Mouse (Mus musculus): Measurements from ENCODE around the gene Cyp4f37. TPM values are rescaled to one million over a fixed set of nuclear protein-coding genes. Genes with fewer than 3 reads are reported as not detected.
A peak's percentile ranks its signal among the peaks of the same experiment; 100 is the strongest.
"Not testable (repeated sequence)": the region's sequence is repeated elsewhere in the genome, so short reads cannot be mapped to it uniquely, and the experiment has no call there.

Gene Cyp4f37
- polyA plus RNA-seq, 1 experiment from 2014 or later = not detected

DNA sequence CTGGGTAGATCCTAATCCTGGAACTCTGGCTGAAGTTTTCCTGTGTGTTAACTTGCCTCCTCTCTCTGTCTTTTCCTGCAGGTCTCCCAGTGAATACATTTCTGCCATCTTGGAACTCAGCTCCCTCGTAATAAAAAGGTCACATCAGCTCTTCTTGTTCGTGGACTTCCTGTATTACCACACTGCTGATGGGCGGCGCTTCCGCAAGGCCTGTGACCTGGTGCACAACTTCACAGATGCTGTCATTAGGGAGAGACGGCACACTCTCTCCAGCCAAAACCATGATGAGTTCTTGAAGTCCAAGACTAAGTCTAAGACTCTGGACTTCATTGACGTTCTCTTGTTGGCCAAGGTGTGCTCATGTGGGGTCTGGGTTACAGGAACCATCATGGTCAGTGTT lies 8.6 kb downstream of the Cyp4f37 start:
- H3K4me2 ChIP-seq (ENCODE audit: low read length); H3K9me3 ChIP-seq (replicated peaks; ENCODE audit: control insufficient read depth, low read length); H3K4me3 ChIP-seq (ENCODE audit: low read depth, low read length); H3K27me3 ChIP-seq (replicated peaks; ENCODE audit: control insufficient read depth, insufficient read depth, low read length); DNase-seq (ENCODE audit: low spot score); H3K9ac ChIP-seq (ENCODE audit: low read length); H3K36me3 ChIP-seq (ENCODE audit: control insufficient read depth, insufficient read depth, low read length); H3K4me1 ChIP-seq (ENCODE audit: control insufficient read depth, insufficient read depth, low read length); ATAC-seq; H3K27ac ChIP-seq (ENCODE audit: low read depth, low read length): not testable (repeated sequence)
- WGBS = 90% methylated on average over 6 of the region's 7 CpGs

DNA sequence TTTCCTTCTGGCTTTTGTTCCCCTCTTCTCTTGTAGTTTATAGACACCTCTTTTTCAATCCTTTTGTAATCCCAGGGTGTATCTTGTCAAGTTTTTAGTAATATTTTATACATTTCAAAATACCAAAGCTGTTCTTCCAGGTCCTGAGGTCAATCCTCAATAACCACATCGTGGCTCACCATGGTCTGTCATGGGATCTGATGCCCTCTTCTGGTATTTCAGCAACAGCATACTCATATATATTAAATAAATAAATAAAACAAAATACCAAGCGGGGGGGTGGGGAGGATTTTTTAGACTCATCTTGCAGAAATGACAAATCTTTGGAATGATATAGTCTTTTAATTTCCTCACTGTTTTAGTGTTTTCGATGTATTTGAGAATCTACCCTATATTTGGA lies 10.8 kb downstream of the Cyp4f37 start:
- ATAC-seq (no peak), DNase-seq (ENCODE audit: low spot score) (no peak)
- Histone ChIP-seq H3K27ac (ENCODE audit: low read depth, low read length) (no peak overlapping the region), H3K4me3 (ENCODE audit: low read depth, low read length) (no peak overlapping the region), H3K9me3 (replicated peaks; ENCODE audit: control insufficient read depth, low read length) (no peaks in the 10 kb centered on the region), H3K27me3 (replicated peaks; ENCODE audit: control insufficient read depth, insufficient read depth, low read length) (no peaks in the 10 kb centered on the region), H3K4me2 (ENCODE audit: low read length) (no peak overlapping the region), H3K36me3 (ENCODE audit: control insufficient read depth, insufficient read depth, low read length) (no peaks in the 10 kb centered on the region), H3K9ac (ENCODE audit: low read length) (no peak overlapping the region), H3K4me1 (ENCODE audit: control insufficient read depth, insufficient read depth, low read length) (no peaks in the 10 kb centered on the region; the same call in 1 of the 2 replicates)
- WGBS = 79% methylated on average over 3 of the region's 3 CpGs

DNA sequence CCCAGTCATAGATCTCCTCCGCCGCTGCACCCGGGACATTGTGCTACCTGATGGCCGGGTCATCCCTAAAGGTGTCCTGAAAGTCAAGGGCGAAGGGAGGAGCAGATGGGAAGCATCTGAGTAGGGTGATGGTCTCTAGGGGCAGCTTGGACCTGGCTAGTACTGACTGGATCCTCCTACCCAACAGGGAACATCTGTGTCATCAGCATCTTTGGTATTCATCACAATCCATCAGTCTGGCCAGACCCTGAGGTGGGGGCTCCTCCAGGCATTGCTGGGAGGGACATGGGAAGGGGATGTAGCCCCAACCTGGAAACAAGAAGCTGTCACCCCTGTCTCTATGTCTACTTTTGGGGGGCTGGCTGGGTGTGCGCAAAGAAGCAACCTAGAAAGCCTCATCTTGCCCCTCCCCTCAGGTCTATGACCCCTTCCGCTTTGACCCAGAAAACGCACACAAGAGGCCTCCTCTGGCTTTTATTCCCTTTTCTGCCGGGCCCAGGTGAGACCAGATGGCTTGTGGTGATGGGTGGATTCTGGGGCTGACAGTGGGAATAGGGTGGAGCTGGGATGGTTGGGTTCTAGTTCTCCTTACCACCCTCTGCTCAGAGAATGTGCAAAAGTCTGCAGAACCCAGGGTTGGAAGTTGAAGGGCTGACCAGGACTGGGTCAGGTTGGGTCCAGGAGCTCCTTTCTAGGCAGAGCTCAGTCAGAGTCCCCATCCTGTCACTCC lies 13.3 kb downstream of the Cyp4f37 start:
- 86% methylated on average over 9 of the region's 9 CpGs for WGBS
- peak overlapping the region; percentile 65 for H3K9ac ChIP-seq (ENCODE audit: low read length)
- peak overlapping the region; percentile 35 for H3K4me3 ChIP-seq (ENCODE audit: low read depth, low read length)
- not testable (repeated sequence) for H3K27me3 ChIP-seq (replicated peaks; ENCODE audit: control insufficient read depth, insufficient read depth, low read length); H3K36me3 ChIP-seq (ENCODE audit: control insufficient read depth, insufficient read depth, low read length); DNase-seq (ENCODE audit: low spot score); H3K4me1 ChIP-seq (ENCODE audit: control insufficient read depth, insufficient read depth, low read length); H3K27ac ChIP-seq (ENCODE audit: low read depth, low read length); H3K9me3 ChIP-seq (replicated peaks; ENCODE audit: control insufficient read depth, low read length)
- peak overlapping the region; percentile 62 for H3K4me2 ChIP-seq (ENCODE audit: low read length)
- 0 out of 2 replicates have a peak, but pooled peaks have one; percentile 18 for ATAC-seq

DNA sequence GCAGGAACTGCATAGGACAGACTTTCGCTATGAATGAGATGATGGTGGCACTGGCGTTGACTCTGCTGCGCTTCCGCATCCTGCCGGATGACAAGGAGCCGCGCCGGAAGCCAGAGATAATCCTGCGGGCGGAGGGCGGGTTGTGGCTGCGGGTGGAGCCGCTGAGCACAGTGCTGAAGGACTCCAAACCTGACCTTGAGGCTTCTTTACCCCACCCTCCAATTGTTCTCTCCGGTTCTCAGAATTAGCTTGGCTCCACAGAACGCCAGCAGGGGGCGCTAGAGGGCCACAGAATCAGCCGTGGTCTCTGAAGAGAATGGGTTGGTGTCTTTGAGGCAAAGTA lies 13.8 kb downstream of the Cyp4f37 start:
- Histone ChIP-seq H3K4me1 (ENCODE audit: control insufficient read depth, insufficient read depth, low read length) (no peaks in the 10 kb centered on the region; the same call in 1 of the 2 replicates), H3K9ac (ENCODE audit: low read length) (peak overlapping the region; percentile 65), H3K4me3 (ENCODE audit: low read depth, low read length) (peak overlapping the region; percentile 35), H3K27ac (ENCODE audit: low read depth, low read length) (no peak overlapping the region), H3K9me3 (replicated peaks; ENCODE audit: control insufficient read depth, low read length) (no peaks in the 10 kb centered on the region), H3K27me3 (replicated peaks; ENCODE audit: control insufficient read depth, insufficient read depth, low read length) (no peaks in the 10 kb centered on the region), H3K36me3 (ENCODE audit: control insufficient read depth, insufficient read depth, low read length) (no peaks in the 10 kb centered on the region), H3K4me2 (ENCODE audit: low read length) (peak overlapping the region; percentile 62)
- ATAC-seq = peak; percentile 83
- WGBS = 2% methylated on average over 17 of the region's 17 CpGs
- DNase-seq (ENCODE audit: low spot score) = peak; percentile 89

DNA sequence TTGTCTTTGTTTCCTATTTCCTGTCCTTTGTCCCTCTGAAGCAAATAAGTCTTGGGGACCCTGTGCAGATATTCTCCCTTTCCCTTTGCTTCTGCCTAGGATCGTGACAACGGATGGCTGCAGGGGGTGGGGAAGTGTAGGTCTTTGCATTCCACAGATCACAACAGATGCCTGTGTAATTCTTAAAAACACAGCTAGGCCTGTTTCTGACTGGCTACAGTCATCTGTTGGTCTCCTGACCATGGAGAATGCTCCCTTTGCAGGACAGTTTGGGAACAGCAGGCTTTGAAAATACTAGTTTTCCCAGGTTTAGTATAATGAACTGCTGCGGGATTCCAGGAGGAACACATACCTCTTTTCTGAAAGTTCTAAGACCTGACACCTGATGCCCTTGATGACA lies 15.2 kb downstream of the Cyp4f37 start:
- Histone ChIP-seq H3K36me3 (ENCODE audit: control insufficient read depth, insufficient read depth, low read length) (no peaks in the 10 kb centered on the region), H3K4me1 (ENCODE audit: control insufficient read depth, insufficient read depth, low read length) (no peaks in the 10 kb centered on the region; the same call in 1 of the 2 replicates), H3K4me2 (ENCODE audit: low read length) (no peak overlapping the region), H3K27me3 (replicated peaks; ENCODE audit: control insufficient read depth, insufficient read depth, low read length) (no peaks in the 10 kb centered on the region), H3K9ac (ENCODE audit: low read length) (no peak overlapping the region), H3K9me3 (replicated peaks; ENCODE audit: control insufficient read depth, low read length) (no peaks in the 10 kb centered on the region), H3K4me3 (ENCODE audit: low read depth, low read length) (no peak overlapping the region), H3K27ac (ENCODE audit: low read depth, low read length) (no peak overlapping the region)
- 43% methylated on average over 3 of the region's 3 CpGs for WGBS
- no peak for ATAC-seq
- DNase-seq (ENCODE audit: low spot score) = no peak

DNA sequence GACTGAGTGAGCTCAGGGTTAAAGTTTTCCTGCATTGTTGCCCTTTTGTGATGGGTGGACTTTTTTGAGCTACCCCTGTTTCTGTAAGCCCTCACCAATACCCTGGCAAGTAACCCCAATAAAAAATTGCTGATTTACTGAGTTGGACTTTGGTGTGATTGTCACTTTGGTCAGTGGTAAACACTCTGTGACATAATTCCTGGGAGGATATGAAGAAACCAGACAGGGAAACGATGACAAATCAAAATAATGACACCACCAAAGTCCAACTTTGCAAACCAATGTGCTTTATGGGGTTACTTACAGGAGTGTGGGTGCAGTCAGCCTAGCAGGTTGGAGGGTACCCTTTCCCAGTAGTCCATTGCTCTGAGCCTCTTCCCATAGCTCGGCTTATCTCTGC lies 16.0 kb downstream of the Cyp4f37 start:
- no peak overlapping the region for H3K9ac ChIP-seq (ENCODE audit: low read length)
- no peaks in the 10 kb centered on the region for H3K36me3 ChIP-seq (ENCODE audit: control insufficient read depth, insufficient read depth, low read length)
- 86% methylated on average over 2 of the region's 2 CpGs for WGBS
- no peak overlapping the region for H3K27ac ChIP-seq (ENCODE audit: low read depth, low read length)
- H3K9me3 ChIP-seq (replicated peaks; ENCODE audit: control insufficient read depth, low read length) = no peaks in the 10 kb centered on the region
- H3K4me2 ChIP-seq (ENCODE audit: low read length) = no peak overlapping the region
- H3K4me3 ChIP-seq (ENCODE audit: low read depth, low read length) = no peak overlapping the region
- H3K27me3 ChIP-seq (replicated peaks; ENCODE audit: control insufficient read depth, insufficient read depth, low read length) = no peaks in the 10 kb centered on the region
- DNase-seq (ENCODE audit: low spot score) = no peak
- ATAC-seq = no peak
- H3K4me1 ChIP-seq (ENCODE audit: control insufficient read depth, insufficient read depth, low read length) = no peaks in the 10 kb centered on the region; the same call in 1 of the 2 replicates

DNA sequence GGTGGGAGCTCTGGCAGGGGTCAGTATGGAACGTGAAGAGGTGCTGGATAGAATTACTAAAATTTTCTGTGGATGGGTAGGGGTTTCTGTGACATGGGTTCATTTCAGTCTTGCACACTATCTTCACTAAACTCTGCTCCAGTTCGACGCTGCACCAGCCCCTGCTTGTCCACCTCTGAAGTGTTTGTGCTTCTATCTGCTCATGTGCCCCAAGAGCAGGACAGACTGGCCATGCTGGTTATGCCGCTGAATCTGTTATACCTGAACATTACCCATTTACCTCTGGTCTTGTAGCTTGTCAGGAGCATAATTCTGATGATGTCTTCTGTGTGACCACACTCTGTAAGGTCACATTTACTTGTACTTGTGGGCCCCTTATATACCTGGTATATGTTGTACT lies 25.5 kb downstream of the Cyp4f37 start:
- no peaks in the 10 kb centered on the region for H3K36me3 ChIP-seq (ENCODE audit: control insufficient read depth, insufficient read depth, low read length)
- ATAC-seq = no peak
- DNase-seq (ENCODE audit: low spot score) = no peak
- H3K4me3 ChIP-seq (ENCODE audit: low read depth, low read length) = no peak overlapping the region
- no peaks in the 10 kb centered on the region for H3K27me3 ChIP-seq (replicated peaks; ENCODE audit: control insufficient read depth, insufficient read depth, low read length)
- no peaks in the 10 kb centered on the region for H3K4me1 ChIP-seq (ENCODE audit: control insufficient read depth, insufficient read depth, low read length)
- H3K9ac ChIP-seq (ENCODE audit: low read length) = no peak overlapping the region
- no peak overlapping the region for H3K27ac ChIP-seq (ENCODE audit: low read depth, low read length)
- WGBS = 90% methylated on average over 4 of the region's 4 CpGs
- H3K9me3 ChIP-seq (replicated peaks; ENCODE audit: control insufficient read depth, low read length) = no peaks in the 10 kb centered on the region
- H3K4me2 ChIP-seq (ENCODE audit: low read length) = no peak overlapping the region

DNA sequence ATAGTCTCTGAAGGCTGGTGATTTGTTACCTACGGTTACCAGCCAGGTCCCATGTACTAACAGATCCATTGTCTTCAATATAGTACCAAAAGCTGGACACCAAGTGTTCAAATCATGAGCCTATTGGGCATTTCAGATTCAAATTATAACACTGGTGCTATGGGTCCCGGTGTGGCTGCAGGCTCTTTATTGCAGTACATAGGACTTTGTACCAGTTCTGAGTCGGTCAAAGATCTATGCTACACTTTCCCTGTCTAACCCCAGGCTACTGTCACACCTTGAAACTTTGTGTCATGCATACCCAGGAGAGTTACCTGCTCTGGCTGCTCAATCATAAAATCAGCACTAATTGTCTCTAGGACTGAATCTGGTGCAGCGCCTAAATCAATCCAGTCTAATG lies 32.8 kb downstream of the Cyp4f37 start:
- Histone ChIP-seq H3K36me3 (ENCODE audit: control insufficient read depth, insufficient read depth, low read length) (no peaks in the 10 kb centered on the region), H3K27me3 (replicated peaks; ENCODE audit: control insufficient read depth, insufficient read depth, low read length) (no peaks in the 10 kb centered on the region), H3K27ac (ENCODE audit: low read depth, low read length) (no peak overlapping the region), H3K9ac (ENCODE audit: low read length) (no peak overlapping the region), H3K4me3 (ENCODE audit: low read depth, low read length) (no peak overlapping the region), H3K9me3 (replicated peaks; ENCODE audit: control insufficient read depth, low read length) (no peaks in the 10 kb centered on the region), H3K4me2 (ENCODE audit: low read length) (no peak overlapping the region), H3K4me1 (ENCODE audit: control insufficient read depth, insufficient read depth, low read length) (no peaks in the 10 kb centered on the region)
- ATAC-seq (no peak), DNase-seq (ENCODE audit: low spot score) (no peak)
- 92% methylated on average over 4 of the region's 4 CpGs for whole genome bisulfite sequencing

DNA sequence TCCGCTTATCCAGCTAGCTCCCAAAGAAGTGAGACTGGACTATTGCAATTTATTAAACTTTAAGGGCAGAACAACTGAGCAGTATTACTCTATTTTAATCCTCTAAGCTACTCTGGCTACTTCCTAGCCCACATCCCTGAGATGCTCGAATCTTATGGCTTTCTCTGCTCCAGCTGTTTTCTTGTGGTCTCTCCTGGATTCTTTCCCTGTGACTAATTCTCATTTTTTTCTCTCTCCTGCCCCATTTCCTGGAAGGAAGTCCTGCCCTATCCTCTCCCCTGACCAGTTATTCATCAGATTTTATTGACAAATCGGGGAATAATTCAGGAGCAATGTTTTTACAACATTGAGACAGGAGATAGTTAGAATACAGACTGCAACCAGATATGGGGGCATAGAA lies 35.9 kb downstream of the Cyp4f37 start:
- ATAC-seq = no peak

More for the DNA sequence above, 35.9 kb downstream of the Cyp4f37 start:
- no peak overlapping the region for H3K4me3 ChIP-seq (ENCODE audit: low read depth, low read length)
- no peak overlapping the region for H3K4me2 ChIP-seq (ENCODE audit: low read length)
- H3K27ac ChIP-seq (ENCODE audit: low read depth, low read length) = no peak overlapping the region
- H3K9me3 ChIP-seq (replicated peaks; ENCODE audit: control insufficient read depth, low read length) = no peaks in the 10 kb centered on the region
- DNase-seq (ENCODE audit: low spot score) = no peak
- no peaks in the 10 kb centered on the region for H3K36me3 ChIP-seq (ENCODE audit: control insufficient read depth, insufficient read depth, low read length)
- H3K27me3 ChIP-seq (replicated peaks; ENCODE audit: control insufficient read depth, insufficient read depth, low read length) = no peaks in the 10 kb centered on the region
- H3K9ac ChIP-seq (ENCODE audit: low read length) = no peak overlapping the region
- WGBS = 85% methylated on average over 3 of the region's 3 CpGs
- H3K4me1 ChIP-seq (ENCODE audit: control insufficient read depth, insufficient read depth, low read length) = no peaks in the 10 kb centered on the region

Data from forebrain, embryonic 14.5 days (tissue).